Mouse (Mus musculus) midbrain, postnatal 0 days (tissue): Measurements from ENCODE around the gene Tfb1m. TPM values are rescaled to one million over a fixed set of nuclear protein-coding genes. Genes with fewer than 3 reads are reported as not detected.
A peak's percentile ranks its signal among the peaks of the same experiment; 100 is the strongest.

Source experiments
- ATAC-seq: fragments of 200-750 bp; cut with Nextera tagmentation; 2 replicates; pipeline ENCODE4 v1.8.0; 2017; ENCODE audit warnings: moderate number of reproducible peaks, mild to moderate bottlenecking, moderate TSS enrichment, moderate library complexity; ENCODE audit not compliant: low FRiP score
- DNase-seq: peaks from one replicate; pipeline ENCODE4 v3.0.0-alpha.2; 2015; ENCODE audit warnings: low spot score
- H3K27ac ChIP-seq: fragments of 300-500 bp; sonication (generic); 2 replicates; pipeline ENCODE4 v1.5.1; 2014; ENCODE audit warnings: low read depth, mild to moderate bottlenecking, low read length, mixed read lengths
- H3K27me3 ChIP-seq: fragments of 300-500 bp; sonication (generic); 2 replicates; pipeline ENCODE4 v1.6.1; 2014; ENCODE audit warnings: low read length, control low read depth, mixed read lengths; ENCODE audit not compliant: insufficient read depth
- H3K36me3 ChIP-seq: fragments of 300-500 bp; sonication (generic); 2 replicates; pipeline ENCODE4 v1.6.1; 2014; ENCODE audit warnings: low read length, control low read depth, mixed read lengths; ENCODE audit not compliant: insufficient read depth
- H3K4me1 ChIP-seq: fragments of 300-500 bp; sonication (generic); 2 replicates; pipeline ENCODE4 v1.6.1; 2014; ENCODE audit warnings: mild to moderate bottlenecking, control low read depth, antibody characterized with exemption, low read length, mixed read lengths; ENCODE audit not compliant: insufficient read depth
- H3K4me2 ChIP-seq: fragments of 300-500 bp; sonication (generic); 2 replicates; pipeline ENCODE4 v1.6.1; 2014; ENCODE audit warnings: low read depth, mild to moderate bottlenecking, low read length, mixed read lengths; ENCODE audit not compliant: poor library complexity, severe bottlenecking
- H3K4me3 ChIP-seq: fragments of 300-500 bp; sonication (generic); 2 replicates; pipeline ENCODE4 v1.5.1; 2014; ENCODE audit warnings: low read depth, mild to moderate bottlenecking, low read length, moderate library complexity
- H3K9ac ChIP-seq: fragments of 300-500 bp; sonication (generic); replicated peaks from 2 replicates; pipeline ENCODE4 v1.6.1; 2014; ENCODE audit warnings: mild to moderate bottlenecking, low read length, moderate library complexity, mixed read lengths; ENCODE audit not compliant: poor library complexity, severe bottlenecking
- H3K9me3 ChIP-seq: fragments of 300-500 bp; sonication (generic); 2 replicates; pipeline ENCODE4 v1.6.1; 2016; ENCODE audit warnings: low read length, control low read depth
- CTCF ChIP-seq: IDR thresholded peaks from 2 replicates; pipeline ENCODE4 v1.5.1; 2016; ENCODE audit warnings: antibody characterized with exemption, mild to moderate bottlenecking
- WGBS: fragments of 180-500 bp; shearing (Covaris S2); extraction: QIAGEN DNeasy Blood & Tissue Kit; methylation state at CpG from one replicate; pipeline ENCODE4 v1.1.7; 2014; 5-methylcytosine and 5-hydroxymethylcytosine counted together
- polyA plus RNA-seq: library from polyadenylated mRNA; unstranded; fragments of >200 nt; fragmentation: Nextera tagmentation; extraction: Ambion mirVana; gene quantifications from 2 replicates; pipeline ENCODE4 v1.2.1, GENCODE M21; 2015
- total RNA-seq: library from RNA; depleted of rRNA; stranded (reverse); fragments of >200 nt; gene quantifications from 2 replicates; pipeline ENCODE4 v1.2.3, GENCODE M21; 2014

The Tfb1m gene
- total and polyA plus RNA-seq, 2 experiments from 2014 or later, result 8.7 to 12.4 TPM

- Histone ChIP-seq H3K27me3 (no peaks in the 10 kb centered on the region), H3K4me3 (no peak overlapping the region), H3K4me2 (no peak overlapping the region), H3K9me3 (no peaks in the 10 kb centered on the region), H3K9ac (no peak overlapping the region), H3K4me1 (no peaks in the 10 kb centered on the region), H3K36me3 (no peaks in the 10 kb centered on the region; the same call in 1 of the 2 replicates), H3K27ac (no peak overlapping the region)
- ATAC-seq (no peak), DNase-seq (peak; percentile 19)
- 72% methylated on average over 6 of the region's 6 CpGs for WGBS
- TF ChIP-seq CTCF, result no peak
Observed at GRCm38 (mm10) chr17:3527841-3528471, 29.6 kb downstream of the Tfb1m start.

GRCm38 (mm10) chr17:3520344-3520743, 37.2 kb downstream of the Tfb1m start:
- H3K4me3 ChIP-seq, result no peak overlapping the region
- 95% methylated on average over 5 of the region's 5 CpGs for WGBS
- H3K9ac ChIP-seq, result no peak overlapping the region
- no peaks in the 10 kb centered on the region for H3K4me1 ChIP-seq
- no peaks in the 10 kb centered on the region for H3K9me3 ChIP-seq
- ATAC-seq (no peak), DNase-seq (no peak)
- H3K27me3 ChIP-seq, result no peaks in the 10 kb centered on the region
- H3K27ac ChIP-seq, result no peak overlapping the region
- H3K36me3 ChIP-seq, result 0 out of 2 replicates have a peak, but pooled peaks cover 3% of the 10 kb centered on the region
- H3K4me2 ChIP-seq, result no peak overlapping the region
- no peak for TF ChIP-seq CTCF

GRCm38 (mm10) chr17:3516406-3516805, 41.2 kb downstream of the Tfb1m start:
- no peak for DNase-seq
- Histone ChIP-seq H3K9ac (no peak overlapping the region), H3K27me3 (no peaks in the 10 kb centered on the region), H3K4me2 (no peak overlapping the region), H3K9me3 (no peaks in the 10 kb centered on the region), H3K4me3 (no peak overlapping the region), H3K36me3 (0 out of 2 replicates have a peak, but pooled peaks cover 3% of the 10 kb centered on the region), H3K27ac (no peak overlapping the region), H3K4me1 (no peaks in the 10 kb centered on the region)
- WGBS, result 38% methylated on average over 9 of the region's 9 CpGs
- TF ChIP-seq CTCF, result no peak
- no peak for ATAC-seq

GRCm38 (mm10) chr17:3515851-3516250, 41.7 kb downstream of the Tfb1m start:
- Histone ChIP-seq H3K4me2 (no peak overlapping the region), H3K4me1 (no peaks in the 10 kb centered on the region), H3K27me3 (no peaks in the 10 kb centered on the region), H3K36me3 (0 out of 2 replicates have a peak, but pooled peaks cover 3% of the 10 kb centered on the region), H3K9ac (no peak overlapping the region), H3K27ac (no peak overlapping the region), H3K9me3 (no peaks in the 10 kb centered on the region), H3K4me3 (no peak overlapping the region)
- no peak for DNase-seq
- WGBS, result 92% methylated on average over 8 of the region's 8 CpGs
- TF ChIP-seq CTCF, result no peak
- no peak for ATAC-seq

GRCm38 (mm10) chr17:3514316-3514715, 43.3 kb downstream of the Tfb1m start:
- Histone ChIP-seq H3K4me2 (no peak overlapping the region), H3K27ac (no peak overlapping the region), H3K4me1 (no peaks in the 10 kb centered on the region), H3K9me3 (no peaks in the 10 kb centered on the region), H3K9ac (no peak overlapping the region), H3K36me3 (0 out of 2 replicates have a peak, but pooled peaks cover 3% of the 10 kb centered on the region), H3K4me3 (no peak overlapping the region), H3K27me3 (no peaks in the 10 kb centered on the region)
- ATAC-seq (no peak), DNase-seq (no peak)
- no peak for TF ChIP-seq CTCF
- 88% methylated on average over 5 of the region's 5 CpGs for WGBS

GRCm38 (mm10) chr17:3509841-3510240, 47.7 kb downstream of the Tfb1m start:
- Histone ChIP-seq H3K9me3 (no peaks in the 10 kb centered on the region), H3K4me3 (no peak overlapping the region), H3K4me2 (no peak overlapping the region), H3K27ac (no peak overlapping the region), H3K36me3 (no peaks in the 10 kb centered on the region), H3K9ac (no peak overlapping the region), H3K4me1 (no peaks in the 10 kb centered on the region), H3K27me3 (no peaks in the 10 kb centered on the region)
- DNase-seq (peak; percentile 84), ATAC-seq (no peak)
- peak; percentile 95 for TF ChIP-seq CTCF
- WGBS, result 11% methylated on average over 1 of the region's 1 CpGs
